Mouse (Mus musculus): Measurements from ENCODE around the gene Mospd2.
A peak's percentile ranks its signal among the peaks of the same experiment; 100 is the strongest.

Gene Mospd2

DNA sequence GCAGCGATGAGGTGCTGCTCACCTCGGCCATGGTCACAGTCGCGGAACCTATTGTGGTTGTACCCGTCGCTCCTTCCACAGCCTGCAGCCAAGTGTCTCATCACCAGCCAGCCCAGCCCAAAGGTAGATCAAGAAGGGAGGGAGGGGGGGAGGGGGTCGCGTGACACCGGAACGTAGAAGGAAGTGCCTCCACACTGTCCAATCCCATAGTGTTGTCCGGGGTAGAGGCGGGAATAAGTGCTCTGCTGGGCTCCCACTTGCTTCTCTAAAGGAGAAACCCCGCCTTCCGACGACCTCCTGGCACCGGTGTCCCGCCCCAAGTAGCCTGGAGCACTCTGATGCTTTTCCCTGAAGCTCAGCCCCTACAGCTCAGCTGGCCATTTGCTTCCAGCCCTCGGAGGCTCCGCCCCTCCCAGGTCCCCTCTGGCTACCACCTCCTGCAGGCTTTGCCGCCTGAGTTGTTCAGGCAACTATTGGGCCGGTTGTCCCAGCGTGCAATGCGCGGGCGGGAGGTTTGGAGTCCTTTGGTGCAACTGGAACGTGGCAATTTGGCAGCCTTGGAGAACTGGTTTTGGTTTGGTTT lies at the start of gene Mospd2, which contains the start of gene Fancb:
TSS of gene Mospd2 (minus strand) at position 183 of the 583 bp plus-strand sequence.
TSS of gene Fancb (plus strand) at position 400 of the 583 bp plus-strand sequence.
- peak; percentile 77 to 87 for DNase-seq (ENCODE audit: low spot score in 2 of 2)

DNA sequence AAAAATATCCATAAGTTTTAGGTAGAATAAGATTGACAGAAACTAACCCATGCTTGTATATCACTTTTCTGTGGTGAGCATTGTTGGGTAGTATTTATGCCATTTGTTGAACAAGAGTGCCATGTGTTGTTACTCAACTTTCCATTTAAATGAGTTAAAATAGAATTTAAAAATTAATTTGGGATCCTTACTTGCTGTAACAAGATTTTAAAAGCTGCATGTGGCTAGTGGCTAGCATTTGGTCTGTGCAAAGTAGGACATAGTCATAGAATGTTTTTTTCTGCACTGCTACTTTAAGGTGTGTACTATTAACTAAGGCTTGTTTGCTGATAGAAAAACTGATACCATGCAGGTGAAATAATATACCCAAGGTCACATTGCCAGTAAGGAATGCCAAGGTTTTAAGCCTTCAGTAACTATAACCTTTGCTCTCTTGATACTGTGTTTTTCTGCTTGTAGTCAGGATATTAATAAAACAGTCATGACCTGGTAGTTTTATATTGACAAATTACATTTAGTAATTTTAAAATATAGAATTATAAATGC lies 24.7 kb upstream of the Mospd2 start, which contains the start of gene Gm17604:
TSS of gene Gm17604 (minus strand) at position 51 of the 546 bp plus-strand sequence.
- DNase-seq (ENCODE audit: low spot score in 2 of 2) = no peak

DNA sequence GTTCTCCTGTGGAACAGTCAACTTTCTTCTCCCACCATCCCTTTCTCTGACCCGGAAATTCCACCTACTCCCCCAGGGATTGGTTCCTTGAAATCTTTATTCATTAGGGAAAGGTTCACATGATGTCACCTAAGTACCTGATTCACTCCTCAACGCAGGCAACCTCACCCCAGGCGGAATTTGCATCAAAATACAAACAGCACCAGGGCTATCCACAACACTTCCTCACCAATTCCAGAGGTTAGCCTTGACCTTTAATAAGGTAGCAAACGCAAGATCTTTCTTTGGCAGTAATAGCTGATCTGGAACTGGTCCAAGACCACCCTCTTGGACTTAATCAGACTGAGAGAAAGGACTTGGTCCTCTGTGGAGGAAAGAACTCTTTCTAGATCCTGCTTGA lies 23.0 kb upstream of the Mospd2 start:
- no peak for DNase-seq (ENCODE audit: low spot score in 2 of 2)

DNA sequence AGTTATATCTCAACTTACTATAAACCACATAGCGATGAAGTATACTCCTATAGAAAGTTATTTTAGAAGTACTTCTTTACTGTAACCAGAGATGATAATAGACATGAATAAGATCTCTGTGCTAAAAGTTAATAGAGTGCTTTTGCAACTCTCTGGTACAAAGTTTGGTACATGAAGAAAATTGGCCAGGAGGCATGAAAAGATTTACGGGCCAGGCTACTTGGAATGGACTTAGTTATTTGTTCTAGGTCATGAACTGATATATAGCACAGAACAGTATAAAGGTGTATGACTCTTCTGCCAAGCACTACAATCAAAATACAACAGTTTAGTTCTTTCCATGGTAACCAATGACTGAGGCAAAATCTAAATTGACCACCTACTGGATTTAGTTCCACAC lies 1.3 kb downstream of the Mospd2 start:
- no peak for DNase-seq (ENCODE audit: low spot score in 2 of 2)

DNA sequence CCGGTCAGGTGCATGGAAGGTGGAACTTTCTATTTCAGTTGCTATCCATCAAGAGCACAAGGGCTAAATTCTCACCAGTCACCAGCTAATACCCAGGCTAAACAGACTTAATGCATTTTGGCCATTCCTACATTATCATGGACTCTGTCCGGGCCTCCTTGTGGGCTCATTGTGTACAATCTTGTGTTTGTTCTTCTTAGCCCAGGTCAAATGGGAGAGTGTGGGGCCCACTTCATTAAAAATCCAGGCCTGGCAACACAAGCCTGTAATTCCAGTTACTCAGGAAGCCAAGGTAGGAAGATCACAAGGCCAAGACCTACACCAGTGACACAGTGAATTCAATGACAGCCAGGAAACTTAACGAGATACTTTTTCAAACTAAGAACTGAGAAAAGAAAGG lies 9.0 kb downstream of the Mospd2 start:
- DNase-seq (ENCODE audit: low spot score in 2 of 2) = no peak

DNA sequence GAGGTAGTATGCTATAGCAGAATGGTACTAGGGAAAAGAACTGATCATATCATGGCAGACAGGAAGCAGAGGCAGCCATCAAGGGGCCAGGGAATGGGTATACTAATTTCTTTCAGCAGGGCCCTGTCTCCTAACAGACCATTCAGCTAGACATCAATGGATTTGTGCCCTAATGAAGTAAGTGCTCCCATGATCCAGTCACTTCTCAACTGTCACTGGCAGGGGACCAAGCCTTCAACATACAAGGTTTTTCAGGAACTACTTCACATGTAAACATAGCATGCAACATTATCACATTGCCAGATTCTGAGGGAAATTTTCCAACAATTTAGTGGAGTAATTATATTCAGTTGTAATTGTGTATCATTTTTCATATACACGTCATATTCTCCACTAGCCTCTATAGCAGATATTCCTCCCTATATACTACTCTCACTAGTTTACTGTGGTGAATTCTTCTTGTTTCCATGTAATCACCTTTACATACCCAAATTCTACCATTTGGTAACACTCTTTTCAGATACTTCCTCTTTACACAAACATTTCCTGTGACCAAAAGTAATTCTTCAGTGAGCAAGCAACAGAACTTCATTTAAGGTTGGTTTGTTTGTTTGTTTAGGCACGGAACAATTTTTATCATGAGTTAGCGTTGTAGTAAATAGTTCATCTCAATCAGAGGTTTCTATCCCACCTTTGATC lies 14.3 kb downstream of the Mospd2 start:
- DNase-seq (ENCODE audit: low spot score in 2 of 2) = no peak

DNA sequence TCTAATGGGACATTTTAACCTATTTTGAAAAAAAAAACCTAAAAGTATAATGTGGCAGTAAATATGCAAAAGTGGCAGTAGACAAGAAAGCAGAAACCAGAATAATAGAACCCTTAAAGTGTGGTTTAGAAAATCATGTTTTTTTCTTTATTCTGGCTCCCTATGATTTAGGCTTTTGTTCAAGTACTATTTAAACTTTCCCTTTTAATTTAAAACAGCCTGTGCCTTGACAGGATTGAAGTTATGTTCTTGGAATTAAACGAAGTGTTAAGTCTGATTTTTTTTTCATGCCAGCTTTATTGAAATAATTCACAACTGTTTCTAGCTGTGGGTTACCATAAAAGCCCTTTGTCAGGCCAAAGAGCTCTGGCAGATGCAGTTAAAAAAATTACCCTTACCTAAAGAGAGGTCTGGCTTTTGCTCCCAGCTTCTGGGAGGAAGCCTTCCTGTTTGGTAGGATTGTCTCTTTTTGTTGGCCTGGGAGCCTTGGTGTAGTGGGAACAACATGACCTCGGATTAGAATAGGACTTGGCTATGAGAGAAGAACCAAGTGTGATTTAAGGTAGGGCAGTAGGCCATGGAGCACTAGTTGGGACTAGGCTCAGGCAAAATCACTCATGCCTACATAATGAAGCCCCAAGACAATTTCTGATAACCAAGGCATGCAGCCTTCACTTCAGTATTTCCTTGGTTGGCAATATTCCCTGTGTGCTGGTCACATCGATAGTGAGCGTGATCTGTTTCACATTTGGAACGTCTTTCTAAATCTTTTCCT lies 27.4 kb downstream of the Mospd2 start:
- peak in 1 of 2 experiments; percentile 5 for DNase-seq (ENCODE audit: low spot score in 2 of 2)

DNA sequence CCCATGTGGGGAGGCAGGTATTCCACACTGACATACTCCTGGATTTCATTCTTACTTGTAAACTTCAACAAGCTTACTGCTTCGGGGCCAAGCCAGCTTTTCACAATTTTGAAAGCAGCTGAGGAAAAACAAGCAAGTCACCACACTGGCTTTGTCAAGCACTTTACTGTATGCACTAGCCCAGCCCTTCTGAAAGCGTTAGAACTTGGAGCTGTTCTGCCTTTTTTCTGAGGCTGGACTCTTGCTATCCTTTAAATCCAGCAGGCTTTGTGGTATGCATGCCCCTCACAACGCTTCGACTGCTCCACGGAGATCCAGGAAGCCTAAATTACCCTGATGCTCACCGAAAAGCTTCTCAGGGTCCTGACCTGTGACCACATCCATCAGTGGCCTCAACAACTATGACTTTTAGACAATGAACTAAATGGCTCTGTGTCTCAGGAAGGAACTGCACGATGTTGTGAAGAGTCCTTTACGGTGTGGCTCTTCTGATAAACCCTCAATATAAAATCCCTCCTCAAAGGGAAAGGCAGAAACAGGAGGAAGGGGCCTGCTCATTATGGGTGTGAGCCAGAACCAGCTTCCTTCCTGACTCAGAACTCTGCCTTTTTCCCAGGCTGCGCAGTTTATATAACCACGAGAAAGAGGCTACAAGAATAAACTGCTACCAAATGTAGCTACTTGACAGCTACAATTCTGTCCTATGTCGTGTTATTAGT lies 28.2 kb downstream of the Mospd2 start:
- no peak for DNase-seq (ENCODE audit: low spot score in 2 of 2)

DNA sequence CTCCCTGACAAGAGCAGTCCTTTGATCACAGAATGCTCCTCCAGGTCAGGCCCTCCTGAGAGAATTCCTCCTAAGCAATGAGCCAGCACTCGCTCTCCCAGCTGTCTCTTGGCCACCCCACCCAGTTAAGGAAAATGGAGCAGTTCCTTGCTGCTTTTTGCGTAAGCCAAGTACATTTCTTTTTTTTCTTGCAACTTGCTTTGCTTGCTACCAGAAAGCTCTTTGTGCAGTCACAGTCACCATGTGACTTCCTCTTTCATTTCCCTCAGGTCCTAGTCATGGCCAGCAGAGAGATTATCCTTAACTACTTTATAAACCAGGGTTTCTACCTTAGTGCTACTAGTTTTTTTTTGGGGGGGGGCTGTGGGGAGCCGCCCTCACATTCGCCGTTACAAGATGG lies 38.6 kb downstream of the Mospd2 start:
- DNase-seq (ENCODE audit: low spot score in 2 of 2) = no peak

DNA sequence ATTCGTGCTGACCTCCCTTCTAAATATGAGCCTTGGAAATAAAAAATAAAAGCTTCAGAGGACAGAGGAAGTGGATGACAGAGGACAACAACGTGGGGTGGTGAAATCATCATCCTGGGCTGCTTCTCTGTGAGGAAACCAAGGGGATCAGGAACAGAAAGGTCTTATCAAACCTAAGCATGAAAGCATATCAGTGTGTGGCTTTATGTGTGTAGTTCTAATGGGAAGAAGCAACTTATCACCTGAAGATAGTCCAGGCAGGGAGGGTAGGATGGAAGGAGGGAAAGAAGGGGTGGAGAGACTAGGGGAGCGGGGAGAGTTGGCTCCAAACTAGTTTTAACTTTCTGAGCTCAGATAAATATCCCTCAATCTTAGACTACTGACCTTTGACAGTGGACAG lies 67.2 kb downstream of the Mospd2 start:
- no peak for DNase-seq (ENCODE audit: low spot score in 2 of 2)

DNA sequence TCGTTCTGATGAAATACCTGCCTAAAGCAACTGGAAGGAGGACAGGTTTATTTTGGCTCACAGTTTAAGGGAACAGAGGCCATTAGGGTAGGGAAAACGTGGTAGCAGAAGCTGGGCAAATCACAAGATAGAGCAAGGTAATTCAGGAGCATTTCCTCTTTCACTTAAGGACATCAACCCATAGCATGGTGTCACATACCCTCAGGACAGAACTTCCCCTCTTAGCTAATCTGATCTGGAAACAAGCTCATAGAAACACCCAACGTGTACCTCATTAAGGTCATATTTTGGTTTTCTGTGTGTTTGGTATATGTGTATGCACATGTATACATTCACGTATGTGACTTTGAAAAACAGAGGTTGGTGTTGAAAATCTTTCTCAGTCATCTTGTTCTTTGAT lies 68.0 kb downstream of the Mospd2 start:
- no peak for DNase-seq (ENCODE audit: low spot score in 2 of 2)

DNA sequence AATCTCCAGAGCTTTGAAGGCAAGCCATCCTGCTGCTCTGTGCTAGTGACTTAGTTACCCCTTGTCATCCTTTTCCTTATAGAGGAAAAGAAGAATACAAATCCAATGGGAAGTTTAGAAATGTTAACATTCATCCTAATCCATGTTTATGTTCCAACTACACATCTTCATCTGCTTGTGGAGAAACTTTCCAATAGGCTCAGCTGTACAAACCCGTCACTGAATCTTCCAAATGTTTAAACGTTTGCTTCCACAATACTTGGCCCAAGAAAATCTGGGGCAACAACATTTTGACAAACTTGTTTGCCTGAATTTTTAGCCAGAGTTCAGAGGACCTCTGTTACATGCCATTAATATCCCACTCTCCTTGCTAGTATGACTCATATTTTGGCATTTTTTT lies 78.3 kb downstream of the Mospd2 start:
- DNase-seq (ENCODE audit: low spot score in 2 of 2) = no peak

DNA sequence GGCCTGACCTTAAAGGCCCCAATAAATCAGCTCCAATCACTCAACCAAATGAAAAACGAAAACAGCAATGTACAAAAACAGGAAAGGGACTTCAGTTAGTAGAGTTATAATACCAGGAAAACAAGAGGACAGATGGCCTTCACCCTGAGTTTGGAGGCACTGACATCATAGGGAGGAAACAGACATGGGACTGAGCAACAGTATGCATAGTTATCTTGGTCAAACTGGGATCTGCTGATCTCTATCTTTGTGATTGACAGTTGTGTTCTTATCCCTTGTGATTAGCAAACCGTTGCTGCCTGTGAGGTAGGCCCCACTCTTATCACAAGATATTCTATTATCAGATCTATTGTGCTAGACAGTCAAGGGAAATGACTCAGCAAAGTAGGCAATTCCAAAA lies 80.4 kb downstream of the Mospd2 start:
- DNase-seq (ENCODE audit: low spot score in 2 of 2) = no peak

DNA sequence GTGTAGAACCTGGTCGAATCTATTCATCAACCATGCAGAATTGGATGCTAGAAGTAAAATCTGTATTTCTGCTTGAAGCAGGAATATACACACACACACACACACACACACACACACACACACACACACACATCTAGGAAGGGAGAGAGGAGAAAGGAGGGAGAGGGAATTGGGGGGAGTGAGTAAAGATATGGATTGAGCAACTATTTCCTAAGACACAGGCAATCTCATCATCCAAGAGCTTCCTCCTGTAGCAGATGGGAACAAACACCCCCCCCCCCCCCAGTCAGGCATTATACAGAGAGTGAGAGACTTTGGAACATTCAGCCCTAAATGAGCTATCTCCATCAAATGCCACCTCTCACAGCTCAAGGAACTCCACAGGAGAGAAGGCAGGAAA lies 93.9 kb downstream of the Mospd2 start:
- DNase-seq (ENCODE audit: low spot score in 2 of 2) = no peak

All from frontal cortex, postnatal 36 days (tissue).